Mouse (Mus musculus) stomach, postnatal 0 days (tissue): ENCODE data around the gene Zbtb16.

Source experiments
- CTCF ChIP-seq: IDR thresholded peaks from 2 replicates; pipeline ENCODE4 v1.5.1; 2016; ENCODE audit warnings: antibody characterized with exemption, low read depth, mild to moderate bottlenecking, moderate library complexity
- EP300 ChIP-seq: optimal IDR thresholded peaks from 2 replicates; pipeline ENCODE3; 2016; ENCODE audit warnings: antibody characterized with exemption

DNA sequence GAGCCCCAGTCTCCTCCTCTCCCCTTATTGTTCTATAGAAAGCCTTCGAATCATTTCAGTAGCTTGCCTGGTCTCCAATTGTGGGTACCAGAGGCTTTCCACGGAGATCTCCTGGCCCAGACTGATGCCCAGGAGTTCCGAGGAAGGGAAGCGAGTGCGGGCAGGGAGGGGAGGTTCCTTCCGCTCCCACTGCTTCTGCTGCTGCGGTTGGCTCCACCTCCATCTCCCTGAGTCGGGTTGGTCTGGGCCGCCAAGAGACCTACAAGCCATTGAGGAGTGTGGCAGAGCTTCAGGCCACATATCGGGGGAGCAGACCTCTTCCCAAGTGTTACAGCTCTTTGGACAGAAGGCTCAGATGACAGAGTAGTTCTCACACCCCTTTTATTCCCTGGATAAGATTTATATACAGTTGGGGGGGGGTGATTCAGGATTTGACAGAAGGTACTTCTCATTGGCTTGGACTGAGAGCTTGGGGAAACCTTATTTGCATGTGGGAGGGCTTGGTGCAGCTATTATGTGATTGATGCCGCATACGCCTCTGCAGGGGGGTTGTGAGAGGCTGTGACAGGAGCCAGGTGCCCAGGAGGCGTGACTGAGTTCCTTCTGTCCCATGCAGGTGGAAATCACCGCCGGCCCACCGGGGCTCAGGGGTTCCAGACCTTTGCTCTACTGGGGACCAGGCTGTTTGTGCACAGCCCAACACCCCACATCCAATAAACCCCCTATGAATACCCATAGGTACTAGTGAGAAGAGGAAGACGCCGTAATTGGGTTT is 200.3 kb downstream of the Zbtb16 start:
- TF ChIP-seq CTCF: no peak
- no peak for TF ChIP-seq EP300
